Mouse (Mus musculus) G1E-ER4 (cell line): Measurements from ENCODE around the gene Tmem177. TPM values are rescaled to one million over a fixed set of nuclear protein-coding genes. Genes with fewer than 3 reads are reported as not detected.

Experiments used
- GATA1 ChIP-seq: IDR thresholded peaks from one replicate; pipeline ENCODE4 v1.8.0; 2012; ENCODE audit warnings: low read length, inconsistent platforms
- polyA plus RNA-seq: library from polyadenylated mRNA; stranded (reverse); fragments of >175 nt; gene quantifications from 2 replicates; pipeline ENCODE4 v1.2.3, GENCODE M21; 2012

Tmem177 gene
- 0.99 and 1.0 TPM in 2 replicates for polyA plus RNA-seq

DNA sequence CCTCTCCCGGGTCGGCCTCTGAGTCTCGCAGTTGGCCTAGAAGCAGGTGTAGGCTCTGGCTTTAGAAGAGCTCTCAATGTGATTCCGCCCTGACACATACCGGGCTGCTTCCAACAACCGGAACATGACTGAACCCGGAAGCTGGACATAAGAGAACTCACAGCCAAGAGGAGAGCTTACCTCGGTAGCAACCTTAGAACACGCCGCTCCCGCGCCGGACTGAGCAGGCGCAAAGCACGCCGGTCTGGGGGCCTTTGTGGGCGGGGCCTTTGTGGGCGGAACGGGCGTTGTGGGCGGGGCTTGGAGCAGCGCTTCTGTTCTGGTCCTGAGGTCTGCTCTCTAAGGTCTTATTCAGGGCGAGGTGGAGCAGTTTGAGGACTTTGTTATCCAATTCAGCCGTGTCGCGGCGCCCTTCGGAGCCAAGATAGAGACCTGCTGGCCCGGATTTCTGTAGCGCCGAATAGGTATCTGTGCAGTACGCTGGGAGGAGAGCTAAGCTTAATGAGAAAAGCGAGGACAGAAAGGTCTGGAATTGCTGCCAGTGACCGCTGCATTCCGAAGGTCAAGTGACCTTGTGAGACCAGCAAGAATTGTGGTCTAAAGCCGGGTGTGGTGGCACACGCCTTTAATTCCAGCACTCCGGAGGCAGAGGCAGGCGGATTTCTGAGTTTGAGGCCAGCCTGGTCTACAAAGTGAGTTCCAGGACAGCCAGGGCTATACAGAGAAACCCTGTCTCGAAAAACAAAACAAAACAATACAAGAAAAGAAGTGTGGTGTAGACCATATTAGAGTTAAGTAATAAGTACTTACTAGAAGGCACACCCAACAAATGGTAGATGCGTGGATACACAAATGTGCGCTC is at the start of gene Tmem177:
Gene Tmem177, minus strand, starts transcription at position 256 of the 862 bp plus-strand sequence.
- TF ChIP-seq GATA1, result no peak

DNA sequence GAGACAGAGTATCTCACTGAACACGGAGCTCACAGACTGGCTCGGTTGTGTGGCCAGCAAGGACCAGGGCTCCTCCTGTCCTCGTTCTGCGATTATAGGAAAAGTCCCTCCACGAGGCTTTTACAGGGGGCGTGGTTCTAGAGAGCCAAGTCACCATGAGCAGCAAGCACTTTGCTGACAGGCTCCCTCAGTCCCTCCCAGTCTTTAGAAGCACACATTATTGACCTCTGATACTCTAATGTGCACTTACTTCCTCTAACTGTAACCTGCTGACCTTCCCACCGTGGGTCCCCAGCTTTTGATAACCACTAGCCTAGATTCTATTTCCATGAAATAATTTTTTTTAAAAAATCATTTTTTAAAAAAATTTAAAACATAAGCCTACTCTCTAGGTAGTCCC is 46.9 kb upstream of the Tmem177 start:
- TF ChIP-seq GATA1, result no peak

DNA sequence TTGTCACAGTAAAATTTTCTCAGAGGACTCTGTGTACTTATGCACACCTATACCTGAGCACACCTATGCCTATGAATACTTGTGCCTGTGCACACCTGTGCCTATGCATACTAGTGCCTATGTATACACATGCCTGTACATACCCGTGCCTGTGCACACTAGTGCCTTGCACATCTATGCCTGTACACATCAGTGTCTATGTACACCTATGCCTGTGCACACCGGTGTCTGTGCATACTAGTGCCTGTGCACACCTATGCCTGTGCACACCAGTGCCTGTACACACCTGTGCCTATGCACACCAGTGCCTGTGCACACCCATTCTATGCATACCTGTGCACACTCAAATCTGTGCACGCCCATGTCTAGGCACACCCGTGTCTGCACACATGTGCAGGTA is 46.5 kb upstream of the Tmem177 start:
- no peak for TF ChIP-seq GATA1

DNA sequence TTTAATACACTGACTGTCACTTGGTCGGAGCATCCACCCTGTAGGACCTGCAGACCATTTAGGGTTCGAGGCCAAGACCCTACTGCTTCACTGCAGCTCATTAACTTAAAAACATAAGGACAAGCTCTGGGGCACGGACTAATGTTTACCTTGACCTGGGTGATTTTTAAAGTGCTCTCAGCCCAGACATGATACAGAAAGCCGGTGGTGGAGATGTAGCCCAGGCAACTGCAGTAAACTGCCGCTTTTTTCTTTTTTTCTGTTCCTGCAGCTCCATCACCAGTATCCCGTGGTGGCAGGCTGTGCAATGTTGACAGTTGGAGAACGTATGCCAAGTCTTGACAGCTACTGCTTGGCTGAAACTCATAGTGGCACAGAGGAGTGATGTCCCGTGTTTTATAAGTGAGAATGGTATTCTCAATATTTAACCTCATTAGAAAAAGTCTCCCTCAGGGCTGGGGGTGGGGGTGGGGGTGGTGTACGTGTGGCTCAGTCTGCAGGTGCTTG is 44.8 kb upstream of the Tmem177 start:
- no peak for TF ChIP-seq GATA1

DNA sequence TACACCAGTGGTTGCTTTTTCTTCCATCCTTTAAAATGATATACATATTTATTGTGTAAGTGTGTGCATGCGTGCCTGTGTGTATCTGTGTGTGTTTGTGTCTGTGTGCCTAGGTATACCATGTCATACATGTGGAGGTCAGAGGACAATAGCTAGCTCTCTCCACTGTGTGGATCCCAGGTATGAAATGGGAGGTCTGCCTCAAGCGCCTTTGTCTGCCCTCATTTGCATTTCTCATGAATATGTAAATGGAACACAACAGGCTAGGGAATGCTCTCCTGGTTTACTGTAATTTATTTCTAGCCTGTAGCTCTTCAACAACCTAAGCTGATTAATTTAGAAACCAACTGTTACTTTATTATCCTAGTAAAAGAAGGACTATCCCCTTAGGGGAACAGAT is 41.7 kb upstream of the Tmem177 start:
- TF ChIP-seq GATA1, result no peak

DNA sequence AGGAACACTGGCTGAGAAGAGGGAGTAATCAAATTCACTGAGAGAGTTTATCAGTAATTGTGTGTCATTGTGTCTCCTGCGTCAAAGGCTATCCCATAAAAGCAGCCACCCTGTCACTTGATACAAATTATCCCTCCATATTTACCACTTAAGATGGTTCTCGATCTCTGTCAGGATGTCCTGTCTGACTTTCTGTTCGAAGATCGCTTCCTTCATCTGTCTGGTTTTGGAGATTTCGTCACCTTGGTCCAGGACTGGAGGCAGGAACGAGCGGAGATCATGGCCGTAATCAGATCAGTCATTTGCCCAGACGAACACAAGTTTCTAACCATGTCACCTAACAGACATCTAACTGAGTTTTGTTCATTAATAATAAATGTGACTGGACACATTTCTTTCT is 40.4 kb upstream of the Tmem177 start:
- no peak for TF ChIP-seq GATA1

DNA sequence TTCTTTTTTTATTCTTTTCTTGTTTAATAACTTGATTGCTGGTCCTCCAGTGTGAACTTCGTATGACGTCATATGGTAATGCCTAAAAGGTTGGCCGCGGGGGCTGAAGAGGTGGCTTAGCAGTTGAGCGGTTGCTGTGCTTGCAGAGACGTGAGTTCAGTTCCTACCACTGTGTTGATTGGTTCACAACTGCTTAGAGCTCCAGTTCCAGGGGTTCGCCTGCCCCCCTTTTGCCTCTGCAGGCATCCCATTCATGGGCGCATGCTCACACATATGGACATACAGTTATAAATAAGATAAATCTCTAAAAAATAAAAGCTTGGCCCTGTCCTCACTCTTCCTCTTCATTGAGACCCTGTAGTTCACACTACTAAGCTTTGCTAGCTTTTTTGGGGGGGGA is 37.1 kb upstream of the Tmem177 start:
- no peak for TF ChIP-seq GATA1

DNA sequence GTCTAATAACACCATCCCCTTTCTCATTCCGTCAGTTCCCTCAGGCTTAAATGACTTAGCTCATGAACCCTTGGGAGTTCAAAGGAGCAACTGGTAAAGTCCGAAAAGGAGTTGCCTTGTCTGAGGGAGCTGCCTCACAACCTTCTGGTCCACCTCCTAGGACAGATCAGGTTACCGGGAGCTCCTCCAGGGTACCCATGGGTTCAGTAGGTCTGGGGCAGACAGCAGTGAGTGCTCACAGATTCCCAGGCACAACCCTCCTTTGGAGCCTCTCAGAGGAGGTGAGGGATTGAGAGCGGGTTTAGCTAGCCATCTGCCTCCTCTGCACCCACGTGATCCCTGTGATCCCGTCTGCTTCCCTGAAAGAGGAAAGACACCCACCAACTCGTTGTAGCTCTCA is 23.9 kb upstream of the Tmem177 start:
- no peak for TF ChIP-seq GATA1

DNA sequence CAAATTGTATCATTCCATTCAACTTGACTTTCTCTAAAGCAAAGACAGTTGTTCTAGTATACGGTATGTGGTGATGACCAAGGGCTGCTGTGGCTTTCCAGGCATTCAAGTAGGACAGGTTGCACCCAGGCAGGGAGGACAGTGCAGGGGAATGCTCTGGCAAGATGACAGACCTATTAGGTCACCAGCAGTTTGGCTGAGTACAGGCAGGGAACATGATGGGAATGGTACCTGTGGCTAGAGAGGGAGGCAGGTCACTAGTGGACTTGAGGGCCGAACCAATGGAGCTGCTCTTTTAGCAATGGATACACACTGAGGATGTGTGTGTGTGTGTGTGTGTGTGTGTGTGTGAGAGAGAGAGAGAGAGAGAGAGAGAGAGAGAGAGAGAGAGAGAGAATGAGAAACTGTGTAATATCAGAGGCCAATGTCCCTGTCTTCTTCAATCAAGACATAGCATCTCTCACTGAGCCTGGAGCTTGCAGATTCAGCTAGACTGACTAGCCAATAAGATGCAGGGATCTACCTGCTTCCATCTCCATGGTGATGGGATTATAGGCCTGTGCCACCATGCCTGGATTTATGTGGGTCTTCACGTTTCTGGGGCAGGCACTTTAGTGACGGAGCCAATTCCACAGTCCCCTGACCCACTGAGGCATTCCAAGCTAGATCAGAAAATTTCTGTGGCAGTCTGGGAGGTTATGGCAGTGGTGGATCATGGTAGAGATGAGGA is 18.6 kb upstream of the Tmem177 start:
- no peak for TF ChIP-seq GATA1

DNA sequence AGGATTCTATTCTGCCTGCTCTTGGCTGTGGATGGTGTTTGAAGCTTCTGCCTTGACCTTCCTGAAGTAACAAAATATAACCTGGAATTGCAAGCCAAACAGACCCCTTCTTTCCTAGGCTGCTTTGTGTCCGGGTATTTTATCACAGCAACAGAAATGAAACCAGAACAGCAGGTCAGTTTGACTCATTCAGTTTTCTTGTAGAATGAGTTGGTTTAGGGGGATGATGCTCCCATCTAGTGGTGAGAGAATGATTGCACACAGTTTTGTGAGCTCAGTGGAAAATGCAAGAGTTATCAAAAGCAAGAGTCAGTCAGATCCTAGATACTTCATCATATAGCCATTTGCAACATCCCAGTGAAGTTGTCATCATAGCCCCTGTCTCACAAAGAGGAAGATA is 16.7 kb upstream of the Tmem177 start:
- no peak for TF ChIP-seq GATA1

DNA sequence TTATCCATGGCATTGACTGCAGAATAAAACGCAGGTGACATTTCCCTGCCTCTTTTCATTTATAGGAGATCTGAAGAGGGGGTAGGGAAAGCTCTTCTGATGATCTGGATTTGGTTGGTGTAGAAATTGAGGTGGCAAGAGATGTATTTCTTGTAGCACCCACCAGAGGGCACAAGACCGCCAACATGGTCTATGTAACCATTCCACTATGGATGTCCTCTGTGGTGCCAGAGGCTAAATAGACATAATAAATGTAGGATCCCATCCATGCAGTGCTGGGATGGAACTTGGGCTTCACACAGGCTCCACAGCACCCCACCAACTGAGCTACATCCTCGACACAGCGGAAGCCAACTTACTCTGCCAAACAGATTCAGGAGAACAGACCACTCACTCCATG is 6.3 kb upstream of the Tmem177 start:
- TF ChIP-seq GATA1, result no peak

DNA sequence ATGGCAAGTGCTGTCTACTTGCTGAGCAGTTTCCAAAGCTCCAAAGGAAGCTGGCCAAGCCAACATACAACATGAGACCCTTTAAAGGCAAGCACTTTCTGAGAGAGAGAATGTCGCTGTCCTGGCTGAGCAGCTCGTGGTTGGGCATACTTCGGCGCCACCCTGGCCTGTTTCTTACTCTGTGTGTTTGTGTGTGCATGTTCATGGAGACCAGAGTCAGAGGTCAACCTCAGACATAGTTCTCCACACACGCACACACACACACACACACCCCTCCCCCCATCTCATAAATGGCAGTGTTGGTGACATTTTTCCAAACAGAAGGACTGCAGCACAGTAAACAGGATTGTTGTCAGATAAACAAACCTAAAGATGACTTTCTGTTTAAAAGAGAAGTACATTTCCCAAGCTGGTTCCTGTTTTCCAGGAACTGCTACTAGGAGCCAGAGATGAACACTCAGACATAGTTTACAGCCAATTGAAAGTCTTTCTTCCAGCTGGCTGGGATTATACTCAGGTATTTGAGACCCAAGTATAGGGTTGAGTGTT is 3.9 kb upstream of the Tmem177 start:
- no peak for TF ChIP-seq GATA1

DNA sequence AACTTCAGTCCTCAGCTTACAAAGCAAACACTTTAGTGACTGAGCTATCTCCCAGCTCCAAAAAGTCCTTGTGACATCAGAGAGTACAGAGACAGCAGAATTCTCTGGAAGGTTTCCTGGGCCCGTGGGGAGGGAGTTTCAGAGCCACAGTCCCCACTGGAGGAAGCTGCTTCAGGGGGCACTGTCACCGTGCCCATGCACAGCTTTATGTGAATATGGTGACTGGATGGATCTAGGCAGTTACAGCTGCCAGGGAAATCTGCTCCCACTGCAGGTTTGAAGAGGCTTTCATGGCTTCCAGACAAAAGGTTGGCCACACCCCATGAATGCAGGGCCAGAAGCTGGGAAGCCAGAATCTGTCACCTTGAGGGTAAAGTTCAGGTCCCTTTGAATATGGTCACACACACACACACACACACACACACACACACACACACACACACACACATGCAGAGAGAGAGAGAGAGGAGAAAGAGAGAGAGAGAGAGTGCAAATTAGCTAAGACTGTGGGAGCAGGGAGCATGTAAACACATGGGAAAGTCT is 5.7 kb downstream of the Tmem177 start:
- no peak for TF ChIP-seq GATA1

DNA sequence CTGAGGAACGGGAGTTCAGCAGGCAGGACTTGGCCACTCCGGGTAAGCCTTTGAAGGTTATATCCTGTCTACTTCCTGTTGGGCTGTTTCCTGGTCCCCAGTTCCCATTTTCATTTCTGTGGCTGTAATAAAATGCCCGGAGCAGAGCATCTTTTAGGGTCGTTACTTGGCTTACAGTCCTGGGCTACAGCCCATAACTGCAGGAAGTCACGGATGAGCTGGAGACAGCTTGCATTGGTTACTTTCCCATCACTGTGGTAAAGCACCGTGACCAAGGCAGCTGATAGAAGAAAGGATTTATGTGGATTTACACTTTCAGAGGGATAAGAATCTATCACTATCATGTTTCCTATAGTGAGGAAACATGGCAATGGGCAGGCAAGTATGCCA is 9.8 kb downstream of the Tmem177 start:
- TF ChIP-seq GATA1, result no peak

DNA sequence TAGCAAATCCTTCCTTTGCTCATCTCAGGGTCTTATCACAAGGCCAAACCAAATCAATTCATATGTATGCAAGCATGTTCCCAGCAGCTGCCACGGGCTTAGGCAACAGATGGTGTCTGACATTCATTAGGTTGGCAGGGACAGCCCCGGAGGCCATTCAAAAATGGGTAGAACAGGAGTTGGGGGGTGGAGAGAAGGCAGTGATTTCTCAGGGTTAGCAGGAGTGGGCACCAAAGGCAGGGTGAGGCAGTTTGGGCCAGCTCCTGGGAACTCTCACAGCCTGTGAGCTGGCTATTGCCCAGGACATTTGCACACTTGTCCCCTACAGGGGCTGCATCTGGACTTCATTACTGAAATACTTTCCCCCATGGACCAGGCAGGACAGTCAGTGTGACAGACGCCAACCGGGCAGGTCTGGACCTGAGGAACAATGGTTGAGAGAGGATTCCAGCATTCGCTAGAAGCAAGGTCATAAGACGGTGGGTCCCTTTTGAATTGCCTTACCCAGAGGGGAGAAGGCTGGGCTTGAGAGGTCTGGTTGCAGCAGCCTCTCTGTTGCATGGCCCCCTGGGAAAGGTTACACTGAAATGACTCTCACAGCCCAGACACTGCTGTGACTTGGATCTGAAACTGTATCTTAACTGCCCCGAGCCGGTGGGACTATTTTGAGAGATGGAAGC is 10.3 kb downstream of the Tmem177 start:
- TF ChIP-seq GATA1, result no peak
